Mouse (Mus musculus): ENCODE measurements at regions not wholly inside any gene's neighbourhood (a gene's known extent, or its start where the extent isn't known, plus 50 kb on each side); places are given as distances from the start of the nearest gene placed in this dataset.

- in situ Hi-C loops (cut with MboI; ENCODE audit: low pct_unique_long_range_greater_than_20kb in 1 of 2, low sequenced_read_pairs in 2 of 2, unreplicated experiment in 1 of 2), result no loop called here
Measured at GRCm38 (mm10) chr4:89427345-89428293, 116.8 kb upstream of the Cdkn2b start.

- in situ Hi-C loops (cut with MboI; ENCODE audit: low pct_unique_long_range_greater_than_20kb in 1 of 2, low sequenced_read_pairs in 2 of 2, unreplicated experiment in 1 of 2), result no loop called here
Measured at GRCm38 (mm10) chr4:89425916-89426315, 115.1 kb upstream of the Cdkn2b start.

- in situ Hi-C loops (cut with MboI; ENCODE audit: low pct_unique_long_range_greater_than_20kb in 1 of 2, low sequenced_read_pairs in 2 of 2, unreplicated experiment in 1 of 2), result no loop called here
Measured at GRCm38 (mm10) chr4:89421694-89422354, 111.0 kb upstream of the Cdkn2b start.

- in situ Hi-C loops (cut with MboI; ENCODE audit: low pct_unique_long_range_greater_than_20kb in 1 of 2, low sequenced_read_pairs in 2 of 2, unreplicated experiment in 1 of 2), result no loop called here
Measured at GRCm38 (mm10) chr4:89420868-89421267, 110.0 kb upstream of the Cdkn2b start.

- in situ Hi-C loops (cut with MboI; ENCODE audit: low pct_unique_long_range_greater_than_20kb in 1 of 2, low sequenced_read_pairs in 2 of 2, unreplicated experiment in 1 of 2), result no loop called here
Measured at GRCm38 (mm10) chr4:89419507-89419906, 108.7 kb upstream of the Cdkn2b start.

GRCm38 (mm10) chr4:89405624-89406167 lies 94.9 kb upstream of the Cdkn2b start:
- in situ Hi-C loops (cut with MboI; ENCODE audit: low pct_unique_long_range_greater_than_20kb in 1 of 2, low sequenced_read_pairs in 2 of 2, unreplicated experiment in 1 of 2), result no loop called here

- in situ Hi-C loops (cut with MboI; ENCODE audit: low pct_unique_long_range_greater_than_20kb in 1 of 2, low sequenced_read_pairs in 2 of 2, unreplicated experiment in 1 of 2), result no loop called here
Measured at GRCm38 (mm10) chr4:89403151-89403550, 92.3 kb upstream of the Cdkn2b start.

GRCm38 (mm10) chr4:89402324-89402723 lies 91.5 kb upstream of the Cdkn2b start:
- in situ Hi-C loops (cut with MboI; ENCODE audit: low pct_unique_long_range_greater_than_20kb in 1 of 2, low sequenced_read_pairs in 2 of 2, unreplicated experiment in 1 of 2), result no loop called here

- in situ Hi-C loops (cut with MboI; ENCODE audit: low pct_unique_long_range_greater_than_20kb in 1 of 2, low sequenced_read_pairs in 2 of 2, unreplicated experiment in 1 of 2), result no loop called here
Measured at GRCm38 (mm10) chr4:89401696-89402095, 90.9 kb upstream of the Cdkn2b start.

GRCm38 (mm10) chr4:89400342-89400741 lies 89.5 kb upstream of the Cdkn2b start:
- in situ Hi-C loops (cut with MboI; ENCODE audit: low pct_unique_long_range_greater_than_20kb in 1 of 2, low sequenced_read_pairs in 2 of 2, unreplicated experiment in 1 of 2), result no loop called here

GRCm38 (mm10) chr4:89399277-89399676 lies 88.4 kb upstream of the Cdkn2b start:
- in situ Hi-C loops (cut with MboI; ENCODE audit: low pct_unique_long_range_greater_than_20kb in 1 of 2, low sequenced_read_pairs in 2 of 2, unreplicated experiment in 1 of 2), result no loop called here

GRCm38 (mm10) chr4:89396020-89396419 lies 85.2 kb upstream of the Cdkn2b start:
- in situ Hi-C loops (cut with MboI; ENCODE audit: low pct_unique_long_range_greater_than_20kb in 1 of 2, low sequenced_read_pairs in 2 of 2, unreplicated experiment in 1 of 2), result no loop called here

- in situ Hi-C loops (cut with MboI; ENCODE audit: low pct_unique_long_range_greater_than_20kb in 1 of 2, low sequenced_read_pairs in 2 of 2, unreplicated experiment in 1 of 2), result no loop called here
Measured at GRCm38 (mm10) chr4:89395336-89395735, 84.5 kb upstream of the Cdkn2b start.

- in situ Hi-C loops (cut with MboI; ENCODE audit: low pct_unique_long_range_greater_than_20kb in 1 of 2, low sequenced_read_pairs in 2 of 2, unreplicated experiment in 1 of 2), result no loop called here
Measured at GRCm38 (mm10) chr4:89393251-89393711, 82.4 kb upstream of the Cdkn2b start.

- in situ Hi-C loops (cut with MboI; ENCODE audit: low pct_unique_long_range_greater_than_20kb in 1 of 2, low sequenced_read_pairs in 2 of 2, unreplicated experiment in 1 of 2), result no loop called here
Measured at GRCm38 (mm10) chr4:89392791-89393190, 82.0 kb upstream of the Cdkn2b start.

GRCm38 (mm10) chr4:89391463-89392308 lies 80.8 kb upstream of the Cdkn2b start:
- in situ Hi-C loops (cut with MboI; ENCODE audit: low pct_unique_long_range_greater_than_20kb in 1 of 2, low sequenced_read_pairs in 2 of 2, unreplicated experiment in 1 of 2), result no loop called here

- in situ Hi-C loops (cut with MboI; ENCODE audit: low pct_unique_long_range_greater_than_20kb in 1 of 2, low sequenced_read_pairs in 2 of 2, unreplicated experiment in 1 of 2), result no loop called here
Measured at GRCm38 (mm10) chr4:89383548-89383947, 72.7 kb upstream of the Cdkn2b start.

GRCm38 (mm10) chr4:89382434-89382976 lies 71.7 kb upstream of the Cdkn2b start:
- in situ Hi-C loops (cut with MboI; ENCODE audit: low pct_unique_long_range_greater_than_20kb in 1 of 2, low sequenced_read_pairs in 2 of 2, unreplicated experiment in 1 of 2), result no loop called here

Measured in mouse embryonic stem cell (cell line).